Mouse (Mus musculus) kidney, adult 18-20 months (tissue): ENCODE measurements around the gene Gm8857.
"Not testable (repeated sequence)": the region's sequence is repeated elsewhere in the genome, so short reads cannot be mapped to it uniquely, and the experiment has no call there.

ENCODE experiments used
- DNase-seq: peaks from one replicate; pipeline ENCODE4 v3.0.0; 2021

The Gm8857 gene

GRCm38 (mm10) chr5:10947505-10947904, at the start of gene Gm8857, which contains the start of gene Gm8871:
Gm8857 (plus strand) TSS chr5:10947807.
Gm8871 (plus strand) TSS chr5:10947805.
- DNase-seq: not testable (repeated sequence)

GRCm38 (mm10) chr5:10953512-10953911, 5.9 kb downstream of the Gm8857 start:
- not testable (repeated sequence) for DNase-seq

- not testable (repeated sequence) for DNase-seq
Observed at GRCm38 (mm10) chr5:10958057-10958456, 10.4 kb downstream of the Gm8857 start.
